Mouse (Mus musculus): ENCODE data around the gene 4931428F04Rik. TPM values are rescaled to one million over a fixed set of nuclear protein-coding genes. Genes with fewer than 3 reads are reported as not detected.

Gene 4931428F04Rik
- polyA plus RNA-seq, 1 experiment from 2014 or later, result 47.6 TPM

GRCm38 (mm10) chr8:105264024-105264982, 25.4 kb downstream of the 4931428F04Rik start, which contains the start of the genes Tradd and Fbxl8:
Tradd (minus strand) TSS chr8:105264609.
Fbxl8 (plus strand) TSS chr8:105264648.
- ATAC-seq (ENCODE audit: low FRiP score), result peak; percentile 42
- Histone ChIP-seq H3K27ac (no peak within 1 kb of the TSS), H3K9ac (peak within 1 kb of the TSS; percentile 60), H3K4me1 (peaks cover 31% of the 10 kb centered on the region), H3K4me2 (peak within 1 kb of the TSS; percentile 90), H3K36me3 (replicated peaks) (no peaks in the 10 kb centered on the region), H3K9me3 (0 out of 2 replicates have a peak, but pooled peaks cover 5% of the 10 kb centered on the region), H3K27me3 (peaks cover 96% of the 10 kb centered on the region), H3K4me3 (replicated peaks) (peak within 1 kb of the TSS; percentile 65)
- WGBS, result under 1% methylated on average over 54 of the region's 54 CpGs

DNA sequence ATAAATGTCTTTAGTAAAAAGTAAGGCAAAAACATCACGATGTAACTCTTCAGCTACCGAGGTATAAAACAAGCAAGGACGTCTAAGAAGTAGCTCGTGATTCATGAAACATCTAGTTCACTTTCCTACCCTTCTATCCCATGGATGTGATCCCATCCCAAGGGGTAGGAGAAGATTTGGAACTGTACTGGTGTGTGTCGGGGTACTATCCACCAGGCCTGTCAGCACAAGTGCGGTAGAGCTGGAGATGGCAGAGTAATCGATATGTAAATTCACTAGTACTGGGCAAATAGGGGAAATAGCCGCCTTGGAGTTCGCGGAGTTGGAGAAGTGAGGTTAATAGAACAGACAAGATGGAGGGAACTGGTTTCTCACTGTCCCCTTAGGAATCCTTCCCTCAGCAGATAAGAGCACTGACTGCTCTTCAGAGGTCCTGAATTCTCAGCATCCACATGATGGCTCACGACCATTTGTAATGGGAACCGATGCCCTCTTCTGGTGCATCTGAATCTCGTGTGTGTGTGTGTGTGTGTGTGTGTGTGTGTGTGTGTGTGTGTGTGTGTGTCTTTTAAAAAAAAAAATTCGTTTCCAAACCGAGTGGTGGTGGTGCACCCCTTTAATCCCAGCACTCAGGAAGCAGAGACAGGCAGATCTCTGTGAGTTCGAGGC, 26.3 kb downstream of the 4931428F04Rik start:
- H3K27me3 ChIP-seq, result peaks cover 96% of the 10 kb centered on the region
- 40% methylated on average over 16 of the region's 16 CpGs for WGBS
- peak overlapping the region; percentile 65; the same call in 1 of the 2 replicates for H3K4me3 ChIP-seq (replicated peaks)
- no peaks in the 10 kb centered on the region for H3K36me3 ChIP-seq (replicated peaks)
- H3K4me2 ChIP-seq, result peak overlapping the region; percentile 90
- no peak for ATAC-seq (ENCODE audit: low FRiP score)
- no peak overlapping the region for H3K27ac ChIP-seq
- H3K4me1 ChIP-seq, result peaks cover 30% of the 10 kb centered on the region
- no peak overlapping the region for H3K9ac ChIP-seq
- 0 out of 2 replicates have a peak, but pooled peaks cover 5% of the 10 kb centered on the region for H3K9me3 ChIP-seq

- Histone ChIP-seq H3K4me2 (no peak overlapping the region), H3K9ac (no peak overlapping the region), H3K4me1 (peaks cover 25% of the 10 kb centered on the region), H3K27ac (no peak overlapping the region), H3K4me3 (replicated peaks) (no peak overlapping the region), H3K9me3 (0 out of 2 replicates have a peak, but pooled peaks cover 5% of the 10 kb centered on the region), H3K36me3 (replicated peaks) (no peaks in the 10 kb centered on the region), H3K27me3 (peaks cover 95% of the 10 kb centered on the region)
- no peak for ATAC-seq (ENCODE audit: low FRiP score)
- 81% methylated on average over 12 of the region's 12 CpGs for WGBS
Observed at GRCm38 (mm10) chr8:105261326-105261980, 28.2 kb downstream of the 4931428F04Rik start.

- H3K4me2 ChIP-seq, result no peak overlapping the region
- H3K27ac ChIP-seq, result no peak overlapping the region
- no peak for ATAC-seq (ENCODE audit: low FRiP score)
- H3K9ac ChIP-seq, result no peak overlapping the region
- peaks cover 95% of the 10 kb centered on the region for H3K27me3 ChIP-seq
- H3K4me3 ChIP-seq (replicated peaks), result no peak overlapping the region
- H3K9me3 ChIP-seq, result no peaks in the 10 kb centered on the region
- peaks cover 25% of the 10 kb centered on the region for H3K4me1 ChIP-seq
- WGBS, result 65% methylated on average over 7 of the region's 7 CpGs
- H3K36me3 ChIP-seq (replicated peaks), result no peaks in the 10 kb centered on the region
Observed at GRCm38 (mm10) chr8:105260371-105261099, 29.1 kb downstream of the 4931428F04Rik start.

- Histone ChIP-seq H3K4me1 (peaks cover 29% of the 10 kb centered on the region), H3K27ac (no peak overlapping the region), H3K9ac (peak overlapping the region; percentile 33; the same call in 1 of the 2 replicates), H3K27me3 (peaks cover 95% of the 10 kb centered on the region), H3K4me3 (replicated peaks) (peak overlapping the region; percentile 41), H3K4me2 (peak overlapping the region; percentile 68), H3K36me3 (replicated peaks) (no peaks in the 10 kb centered on the region), H3K9me3 (no peaks in the 10 kb centered on the region)
- peak; percentile 66 for ATAC-seq (ENCODE audit: low FRiP score)
- 4% methylated on average over 30 of the region's 30 CpGs for WGBS
Observed at GRCm38 (mm10) chr8:105259721-105260320, 29.8 kb downstream of the 4931428F04Rik start.

GRCm38 (mm10) chr8:105258911-105259720, 30.5 kb downstream of the 4931428F04Rik start:
- H3K4me3 ChIP-seq (replicated peaks), result peak overlapping the region; percentile 41
- H3K9ac ChIP-seq, result peak overlapping the region; percentile 33; the same call in 1 of the 2 replicates
- H3K9me3 ChIP-seq, result no peaks in the 10 kb centered on the region
- no peaks in the 10 kb centered on the region for H3K36me3 ChIP-seq (replicated peaks)
- 1% methylated on average over 55 of the region's 55 CpGs for WGBS
- H3K4me2 ChIP-seq, result peak overlapping the region; percentile 68
- peaks cover 28% of the 10 kb centered on the region for H3K4me1 ChIP-seq
- H3K27me3 ChIP-seq, result peaks cover 91% of the 10 kb centered on the region
- H3K27ac ChIP-seq, result no peak overlapping the region
- peak; percentile 42 for ATAC-seq (ENCODE audit: low FRiP score)

GRCm38 (mm10) chr8:105257318-105258114, 32.1 kb downstream of the 4931428F04Rik start:
- Histone ChIP-seq H3K9me3 (no peaks in the 10 kb centered on the region), H3K4me1 (peaks cover 30% of the 10 kb centered on the region), H3K36me3 (replicated peaks) (no peaks in the 10 kb centered on the region), H3K4me3 (replicated peaks) (no peak overlapping the region), H3K4me2 (no peak overlapping the region), H3K27me3 (peaks cover 81% of the 10 kb centered on the region), H3K27ac (no peak overlapping the region), H3K9ac (no peak overlapping the region)
- 71% methylated on average over 7 of the region's 7 CpGs for WGBS
- no peak for ATAC-seq (ENCODE audit: low FRiP score)

DNA sequence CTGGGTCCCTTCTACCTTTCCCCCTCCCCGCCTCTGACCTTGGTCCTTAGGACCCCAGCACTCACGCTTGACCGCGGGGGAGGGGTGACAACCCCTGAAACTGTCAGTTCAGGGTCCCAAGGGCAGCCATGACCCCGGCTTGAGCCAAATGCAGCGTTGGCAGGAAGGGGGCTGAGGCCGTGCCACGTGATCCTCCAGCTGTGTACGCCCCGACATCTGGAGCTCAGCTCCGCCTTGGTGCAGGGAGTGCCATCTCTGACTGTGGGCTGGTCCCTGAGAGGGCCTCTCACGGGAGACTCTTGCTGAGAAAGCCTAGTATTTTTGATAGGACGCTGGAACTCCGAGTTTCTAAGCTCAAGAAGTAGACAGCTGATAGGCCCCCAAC, 34.7 kb downstream of the 4931428F04Rik start, which contains the start of gene B3gnt9:
B3gnt9 (minus strand) TSS at position 188 of the 385 bp plus-strand sequence.
- Histone ChIP-seq H3K9ac (peak within 1 kb of the TSS; percentile 67), H3K27me3 (peaks cover 59% of the 10 kb centered on the region), H3K9me3 (no peaks in the 10 kb centered on the region), H3K27ac (no peak within 1 kb of the TSS), H3K4me3 (replicated peaks) (peak within 1 kb of the TSS; percentile 60), H3K4me2 (peak within 1 kb of the TSS; percentile 98), H3K36me3 (replicated peaks) (peaks cover 24% of the 10 kb centered on the region), H3K4me1 (peaks cover 30% of the 10 kb centered on the region)
- WGBS, result 2% methylated on average over 13 of the region's 14 CpGs
- ATAC-seq (ENCODE audit: low FRiP score), result no peak

- Histone ChIP-seq H3K27ac (no peak overlapping the region), H3K9ac (peak overlapping the region; percentile 67)
Observed at GRCm38 (mm10) chr8:105254152-105254965, 35.3 kb downstream of the 4931428F04Rik start.

More at GRCm38 (mm10) chr8:105254152-105254965, 35.3 kb downstream of the 4931428F04Rik start:
- H3K4me1 ChIP-seq, result peaks cover 24% of the 10 kb centered on the region
- no peaks in the 10 kb centered on the region for H3K9me3 ChIP-seq
- ATAC-seq (ENCODE audit: low FRiP score), result peak; percentile 78
- H3K27me3 ChIP-seq, result peaks cover 53% of the 10 kb centered on the region
- H3K4me2 ChIP-seq, result peak overlapping the region; percentile 98
- under 1% methylated on average over 74 of the region's 74 CpGs for WGBS
- peaks cover 30% of the 10 kb centered on the region for H3K36me3 ChIP-seq (replicated peaks)
- peak overlapping the region; percentile 60 for H3K4me3 ChIP-seq (replicated peaks)

All from forebrain, embryonic 12.5 days (tissue).